Mouse (Mus musculus): ENCODE results near the gene Fes.

Gene Fes

GRCm38 (mm10) chr7:80374280-80374679, 13.5 kb downstream of the Fes start:
- DNase-seq (ENCODE audit: low spot score): no peak

DNA sequence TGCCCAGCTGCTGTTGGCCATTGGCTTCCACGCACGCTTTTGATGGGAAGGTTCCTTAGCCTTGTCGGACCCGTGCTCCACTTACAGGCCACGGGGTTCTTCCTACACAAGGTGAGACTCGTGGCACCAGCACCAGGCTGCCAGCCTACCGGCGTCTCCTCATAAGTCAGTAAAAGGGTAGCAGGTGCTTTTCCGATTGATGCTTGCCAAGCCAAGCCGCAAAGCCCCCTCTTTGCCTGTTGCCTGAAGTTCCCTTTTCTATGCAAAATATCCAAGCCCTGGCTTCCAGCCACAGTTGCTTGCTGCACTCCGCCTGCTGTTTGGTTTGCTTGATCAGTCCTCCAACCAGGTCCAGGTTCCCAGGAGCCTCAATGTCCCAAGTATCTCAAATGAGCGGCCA, 13.9 kb downstream of the Fes start:
- no peak for DNase-seq (ENCODE audit: low spot score)

DNA sequence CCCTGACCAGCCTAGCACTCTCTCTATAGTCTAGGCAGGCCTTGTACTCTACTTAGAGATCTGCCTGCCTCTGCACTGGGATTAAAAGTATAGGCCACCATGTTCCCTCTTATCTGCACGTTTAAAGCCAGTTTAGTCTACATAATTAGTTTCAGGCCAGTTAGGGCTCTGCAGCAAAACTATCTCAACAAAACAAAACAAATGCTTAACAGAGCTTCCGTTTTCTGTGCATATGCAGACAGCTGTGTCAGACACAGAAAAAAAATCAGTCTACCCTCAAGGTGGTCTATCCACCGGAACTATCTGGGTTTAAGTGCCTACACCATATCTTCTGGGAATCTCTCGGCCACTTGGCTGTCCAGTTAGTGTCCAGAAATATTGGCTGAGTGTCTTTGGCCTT, 14.4 kb downstream of the Fes start:
- no peak for DNase-seq (ENCODE audit: low spot score)

DNA sequence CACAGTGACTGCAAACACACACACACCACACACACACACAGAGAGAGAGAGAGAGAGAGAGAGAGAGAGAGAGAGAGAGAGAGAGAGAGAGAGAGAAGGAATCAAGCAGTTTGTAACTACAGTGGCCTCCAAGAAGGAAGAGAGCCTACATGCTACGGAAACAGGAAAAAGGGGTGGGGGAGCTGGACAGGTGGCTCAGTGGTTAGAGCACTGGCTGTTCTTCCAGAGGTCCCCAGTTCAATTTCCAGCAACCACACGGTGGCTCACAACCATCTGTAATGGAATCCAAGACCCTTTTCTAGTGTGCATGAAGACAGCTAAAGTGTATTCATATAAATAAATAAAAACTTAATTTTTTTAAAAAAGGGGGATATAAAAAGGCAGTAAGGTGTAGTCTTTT, 15.1 kb downstream of the Fes start:
- no peak for DNase-seq (ENCODE audit: low spot score)

DNA sequence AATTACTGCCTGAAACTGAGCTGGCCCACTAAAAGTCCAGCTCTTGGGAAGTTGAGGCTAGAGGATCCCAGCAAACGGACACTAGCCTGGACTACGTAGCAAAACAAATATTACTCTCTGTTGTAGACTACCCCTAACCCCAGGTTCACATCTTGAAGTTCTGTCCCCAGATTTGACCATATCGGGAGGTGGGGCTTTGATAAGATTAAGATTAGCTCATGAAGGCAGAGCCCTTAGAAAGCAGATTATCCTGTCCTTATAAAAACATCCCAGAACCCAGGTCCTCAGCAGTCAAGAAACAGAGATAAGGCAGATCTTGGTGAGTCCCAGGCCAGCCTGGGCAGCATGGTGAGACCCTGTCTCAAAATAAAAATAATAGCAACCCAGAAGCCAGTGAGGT, 15.6 kb downstream of the Fes start:
- DNase-seq (ENCODE audit: low spot score): no peak

GRCm38 (mm10) chr7:80371041-80371751, 16.6 kb downstream of the Fes start, which contains the start of gene Man2a2:
TSS of gene Man2a2 (minus strand) at chr7:80371375.
- DNase-seq (ENCODE audit: low spot score): peak; percentile 81

DNA sequence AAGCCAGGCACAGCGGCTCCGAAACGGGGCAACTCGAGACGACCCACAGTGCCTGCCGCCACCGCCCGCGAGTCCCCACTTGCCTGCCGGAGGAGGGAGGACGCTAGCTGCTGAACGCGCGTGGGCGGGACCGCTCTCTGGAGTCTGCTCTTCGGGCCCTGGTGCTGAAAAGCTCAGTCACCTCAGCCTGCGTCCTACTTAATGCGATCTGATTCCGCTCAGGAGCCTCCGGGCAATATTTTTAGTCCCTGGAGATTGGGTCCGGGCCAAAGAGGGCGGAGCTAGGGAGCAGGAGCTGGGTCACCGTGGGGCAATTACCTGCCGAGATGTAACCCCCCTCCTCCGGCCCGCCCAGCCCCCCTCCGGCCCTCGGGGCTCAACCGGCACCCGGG, 17.1 kb downstream of the Fes start:
- DNase-seq (ENCODE audit: low spot score): peak; percentile 89

GRCm38 (mm10) chr7:80369967-80370431, 17.7 kb downstream of the Fes start:
- peak; percentile 38 for DNase-seq (ENCODE audit: low spot score)

DNA sequence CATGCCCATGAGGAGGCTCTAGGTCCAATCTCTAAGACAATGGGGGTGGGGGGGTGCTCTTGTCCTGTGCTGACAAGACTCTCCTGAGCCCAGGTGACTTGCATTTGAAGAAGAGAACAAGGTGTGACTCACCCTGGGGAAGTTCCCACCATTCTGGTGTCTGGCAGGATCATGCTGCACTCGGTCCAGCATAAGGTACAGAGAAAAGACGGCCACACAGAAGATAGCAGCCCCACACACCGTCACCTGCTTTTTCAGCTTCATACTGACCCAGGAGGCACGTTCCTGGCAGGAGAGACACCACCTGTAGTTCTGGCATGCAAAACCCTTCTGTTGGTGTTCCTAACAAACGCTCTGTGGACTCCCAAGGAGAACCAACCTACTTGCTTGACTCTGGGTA, 18.3 kb downstream of the Fes start:
- no peak for DNase-seq (ENCODE audit: low spot score)

- no peak for DNase-seq (ENCODE audit: low spot score)
Observed at GRCm38 (mm10) chr7:80368635-80369421, 18.9 kb downstream of the Fes start.

- DNase-seq (ENCODE audit: low spot score): no peak
Observed at GRCm38 (mm10) chr7:80368009-80368408, 19.7 kb downstream of the Fes start.

- DNase-seq (ENCODE audit: low spot score): no peak
Observed at GRCm38 (mm10) chr7:80367232-80367631, 20.5 kb downstream of the Fes start.

DNA sequence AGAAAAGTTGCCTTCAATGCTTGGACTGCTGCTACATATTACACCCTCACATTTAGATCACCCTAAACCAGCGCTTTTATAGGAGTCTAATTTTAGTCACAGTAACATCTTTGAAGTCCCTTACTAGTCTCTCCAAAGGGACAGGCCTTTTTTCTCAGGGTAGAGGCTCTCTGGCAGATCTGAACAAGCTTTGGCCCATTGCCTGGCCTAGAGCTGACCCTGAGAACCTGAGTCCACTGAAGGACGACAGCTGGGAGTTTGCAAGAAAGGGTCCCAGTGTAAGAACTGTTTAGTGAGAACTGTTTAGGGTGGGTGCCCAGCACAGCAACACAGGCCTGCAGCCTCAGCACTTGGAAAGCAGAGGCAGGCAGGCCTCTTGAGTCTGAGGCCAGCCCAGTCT, 22.0 kb downstream of the Fes start:
- no peak for DNase-seq (ENCODE audit: low spot score)

- DNase-seq (ENCODE audit: low spot score): no peak
Observed at GRCm38 (mm10) chr7:80360435-80360834, 27.3 kb downstream of the Fes start.

DNA sequence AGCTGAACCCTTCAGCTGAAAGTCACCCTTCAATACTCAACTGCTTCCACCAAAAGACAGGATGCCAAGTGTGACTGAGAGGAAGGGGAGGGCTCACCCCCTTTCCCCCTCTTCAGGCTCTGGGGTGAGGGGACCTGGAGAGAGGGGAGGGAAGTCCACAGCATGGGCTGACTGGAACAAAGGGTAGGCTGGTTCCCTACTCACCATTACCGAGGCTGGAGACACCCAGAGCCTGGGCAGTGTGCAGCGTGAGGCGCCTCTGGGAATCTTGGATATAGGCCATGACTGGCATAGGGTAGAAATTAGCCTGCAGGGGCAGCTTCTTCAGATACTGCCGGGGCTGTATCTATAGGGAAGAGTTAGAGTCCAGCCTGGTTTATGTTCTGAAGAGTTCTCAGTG, 29.7 kb downstream of the Fes start:
- peak; percentile 36 for DNase-seq (ENCODE audit: low spot score)

DNA sequence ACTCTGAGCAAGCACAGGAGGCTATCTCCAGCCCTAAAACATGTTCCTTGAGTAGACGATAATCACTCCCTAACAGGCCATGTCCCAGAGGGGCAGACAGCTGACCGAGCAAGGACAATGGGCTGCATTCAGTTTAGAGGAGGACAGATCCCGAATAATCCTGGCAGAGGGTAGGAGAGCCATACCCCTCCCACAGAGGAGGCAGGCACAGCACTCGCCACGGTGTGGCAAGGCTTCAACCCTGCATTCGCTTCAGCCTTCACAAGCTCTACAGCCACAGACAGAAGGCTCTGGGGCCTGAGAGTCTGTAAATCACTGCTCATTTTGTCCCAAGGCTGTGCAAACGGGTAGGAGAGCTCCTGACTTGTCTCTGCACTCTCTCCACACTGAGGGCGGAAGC, 30.6 kb downstream of the Fes start:
- peak; percentile 80 for DNase-seq (ENCODE audit: low spot score)

DNA sequence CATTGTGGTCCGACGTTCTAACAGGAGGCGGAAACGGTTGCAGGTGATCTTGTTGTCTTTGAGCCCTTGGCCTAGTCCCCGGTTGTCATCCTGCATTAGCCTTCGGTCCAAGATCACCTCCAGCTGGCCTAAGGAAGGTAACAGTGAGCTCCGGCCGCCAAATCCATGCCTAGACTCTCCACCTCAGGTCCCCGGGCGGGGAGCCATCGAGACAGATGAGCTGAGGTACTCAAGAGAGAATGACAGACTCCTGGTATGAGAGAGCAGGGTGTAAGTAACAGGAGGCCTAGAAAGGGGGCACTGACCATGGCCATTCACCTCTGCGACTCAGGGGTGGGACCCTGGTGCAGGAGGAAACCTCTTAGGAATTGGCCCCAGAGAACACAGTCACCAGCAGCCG, 31.4 kb downstream of the Fes start:
- no peak for DNase-seq (ENCODE audit: low spot score)

DNA sequence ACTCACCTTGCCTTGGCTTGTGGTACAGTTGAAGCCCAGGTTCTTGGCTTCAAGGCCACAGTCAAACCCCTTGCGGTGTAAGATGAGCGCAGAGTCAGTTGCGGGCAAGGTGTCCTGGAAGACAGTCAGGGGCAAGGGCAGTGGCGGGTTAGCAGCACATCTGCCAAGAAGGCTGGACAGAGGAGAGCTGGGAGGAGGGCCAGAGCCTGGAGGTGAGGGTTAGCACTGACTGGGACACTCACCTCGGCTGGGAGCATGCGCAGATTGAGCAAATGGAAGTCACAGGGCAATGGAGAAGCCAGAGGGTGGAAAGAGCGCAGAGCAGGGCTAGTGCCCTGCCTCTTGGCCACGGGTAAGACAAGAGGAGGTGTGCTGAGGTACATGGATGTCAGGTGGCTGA, 34.8 kb downstream of the Fes start:
- DNase-seq (ENCODE audit: low spot score): no peak

DNA sequence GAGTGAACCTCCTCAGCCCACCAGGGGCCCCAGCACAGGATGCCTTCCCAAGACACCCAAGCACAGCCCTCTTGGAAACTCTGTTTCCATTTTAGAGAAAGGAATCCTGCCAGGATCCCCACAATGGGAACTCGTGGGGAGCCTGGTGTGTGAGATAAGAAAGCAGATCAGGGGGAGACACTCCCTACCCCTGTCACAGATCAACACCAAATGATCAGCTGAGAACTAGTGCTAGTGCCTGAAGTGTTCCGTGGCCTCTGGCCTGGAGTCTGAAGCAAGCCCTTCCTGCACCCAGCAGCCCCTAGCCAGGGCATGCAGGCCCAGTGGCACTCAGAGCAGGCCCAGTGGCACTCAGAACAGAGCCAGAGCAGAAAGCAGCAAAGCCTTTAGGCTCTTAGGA, 36.9 kb downstream of the Fes start:
- DNase-seq (ENCODE audit: low spot score): no peak

DNA sequence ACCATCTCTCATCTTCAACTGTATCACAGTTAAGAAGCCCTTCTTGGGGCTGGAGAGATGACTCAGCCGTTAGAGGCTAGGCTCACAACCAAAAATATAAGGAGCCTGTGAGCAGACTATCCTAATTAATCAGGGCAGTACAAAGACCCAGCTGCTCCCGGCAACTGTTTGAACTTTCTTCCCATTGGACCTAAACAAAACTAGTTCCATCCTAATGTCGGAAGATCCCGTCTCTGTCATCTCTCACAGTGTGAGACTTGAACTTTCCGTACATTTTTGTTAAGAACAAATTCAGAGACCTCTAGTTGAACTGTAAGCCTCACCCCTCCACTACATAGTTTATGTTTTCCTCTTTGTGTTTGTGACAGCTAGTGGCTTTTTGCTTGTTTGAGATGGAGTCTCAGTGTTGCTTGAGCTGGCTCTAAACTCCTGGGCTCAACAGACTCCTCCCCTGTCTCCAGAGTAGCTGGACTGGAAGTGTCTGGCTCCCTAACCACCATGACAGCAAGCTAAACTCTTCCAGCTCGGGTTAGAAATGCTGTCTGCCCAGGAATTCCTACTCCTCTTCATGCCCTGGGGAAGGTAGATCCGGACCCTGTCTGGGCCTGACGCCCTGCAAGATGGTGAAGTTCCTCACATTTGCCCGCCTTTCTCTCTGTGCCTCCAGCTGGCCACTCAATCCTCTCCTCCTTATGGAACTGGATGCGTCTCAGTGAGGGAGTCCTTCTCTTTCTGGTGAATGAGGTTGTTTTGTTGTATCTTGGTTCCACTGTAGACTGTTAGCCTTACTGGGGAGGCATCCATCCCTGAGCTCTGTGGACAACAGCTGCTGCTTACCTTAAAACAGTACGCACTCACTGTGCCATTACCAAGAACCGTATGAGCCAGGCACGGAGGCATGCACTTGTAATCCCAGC, 39.8 kb downstream of the Fes start:
- DNase-seq (ENCODE audit: low spot score): no peak

GRCm38 (mm10) chr7:80346830-80347229, 40.9 kb downstream of the Fes start:
- DNase-seq (ENCODE audit: low spot score): no peak

GRCm38 (mm10) chr7:80346173-80346572, 41.6 kb downstream of the Fes start:
- DNase-seq (ENCODE audit: low spot score): no peak
